Mouse (Mus musculus) duodenum, adult 2 months (tissue): ENCODE measurements around the gene Vpreb2. TPM values are rescaled to one million over a fixed set of nuclear protein-coding genes. Genes with fewer than 3 reads are reported as not detected.

ENCODE experiments used
- polyA plus RNA-seq: library from polyadenylated mRNA; depleted of rRNA; stranded (reverse); fragments of >200 nt; gene quantifications from 2 replicates; pipeline ENCODE4 v1.2.3, GENCODE M21; 2012; ENCODE audit warnings: low replicate concordance; rRNA removed

Gene Vpreb2
- not detected in 2 replicates for polyA plus RNA-seq

DNA sequence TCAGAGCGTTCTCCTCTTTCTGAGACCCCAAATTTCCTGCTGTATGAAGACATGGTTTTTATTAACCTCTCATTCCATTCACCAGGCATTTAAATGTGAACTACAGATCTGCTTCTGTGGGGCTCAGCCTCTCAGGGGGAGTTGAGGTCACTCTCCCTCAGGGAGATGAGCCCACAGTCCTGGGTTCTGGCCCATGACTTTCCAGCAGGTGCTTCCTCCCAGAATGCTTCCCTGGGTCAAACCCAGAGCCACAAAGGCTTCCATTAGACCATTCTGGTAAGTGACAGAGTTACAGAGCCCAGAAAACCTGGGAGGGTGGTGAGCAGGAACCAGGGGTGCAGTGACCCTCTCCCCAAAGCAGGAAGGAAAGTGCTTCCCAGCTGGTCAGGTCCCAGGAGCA, at the start of gene Vpreb2:
TSS of gene Vpreb2 (plus strand) at position 301 of the 400 bp plus-strand sequence.

Other genes starting within 250 kb of the Vpreb2 start
- 85.9 and 111 TPM in 2 replicates for gene Med15, start 247.5 kb upstream of the Vpreb2 start, polyA plus RNA-seq
- 24.2 and 34.0 TPM in 2 replicates for gene Klhl22, start 220.8 kb upstream of the Vpreb2 start, polyA plus RNA-seq
- 32.0 and 34.5 TPM in 2 replicates for gene Scarf2, start 183.1 kb upstream of the Vpreb2 start, polyA plus RNA-seq
- 0.05 TPM in 1 of 2 replicates, not detected in the other for gene B830017H08Rik, start 147.3 kb upstream of the Vpreb2 start, polyA plus RNA-seq
- gene Car15, start 142.1 kb upstream of the Vpreb2 start, polyA plus RNA-seq, result 9.6 and 13.0 TPM in 2 replicates
- gene Gm20518, start 88.8 kb upstream of the Vpreb2 start, polyA plus RNA-seq, result 0.96 and 1.7 TPM in 2 replicates
- gene Tssk1, start 86.2 kb upstream of the Vpreb2 start, polyA plus RNA-seq, result 0.05 TPM in 1 of 2 replicates, not detected in the other
- 105 and 128 TPM in 2 replicates for gene Dgcr2, start 81.9 kb upstream of the Vpreb2 start, polyA plus RNA-seq
- gene Tssk2, start 81.8 kb upstream of the Vpreb2 start, polyA plus RNA-seq, result not detected in 2 replicates
- 14.2 and 14.3 TPM in 2 replicates for gene Ess2, start 69.1 kb upstream of the Vpreb2 start, polyA plus RNA-seq
- not detected in 2 replicates for gene Gsc2, start 65.4 kb upstream of the Vpreb2 start, polyA plus RNA-seq
- 321 and 435 TPM in 2 replicates for gene Slc25a1, start 52.2 kb upstream of the Vpreb2 start, polyA plus RNA-seq
- 67.4 and 199 TPM in 2 replicates for gene Dgcr6, start 72.4 kb downstream of the Vpreb2 start, polyA plus RNA-seq
- gene Prodh, start 109.8 kb downstream of the Vpreb2 start, polyA plus RNA-seq, result 50.2 and 81.1 TPM in 2 replicates
- gene Rtn4r, start 147.2 kb downstream of the Vpreb2 start, polyA plus RNA-seq, result 11.3 and 34.8 TPM in 2 replicates
- gene Ccdc188, start 237.5 kb downstream of the Vpreb2 start, polyA plus RNA-seq, result not detected in 2 replicates